Mouse (Mus musculus): ENCODE measurements around the gene Msantd2.

Msantd2 gene

GRCm38 (mm10) chr9:37488611-37489396 is at the start of gene Msantd2:
TSS of gene Msantd2 (plus strand) at chr9:37489319.
- peak; percentile 77 for DNase-seq (ENCODE audit: low read depth, low spot score)

- DNase-seq (ENCODE audit: low read depth, low spot score) = peak; percentile 58
These were observed 36.7 kb upstream of the Msantd2 start for GRCm38 (mm10) chr9:37452401-37452800.

GRCm38 (mm10) chr9:37453328-37453727 is 35.8 kb upstream of the Msantd2 start:
- DNase-seq (ENCODE audit: low read depth, low spot score) = no peak

GRCm38 (mm10) chr9:37454011-37454492 is 35.1 kb upstream of the Msantd2 start:
- no peak for DNase-seq (ENCODE audit: low read depth, low spot score)

GRCm38 (mm10) chr9:37454991-37455390 is 34.1 kb upstream of the Msantd2 start:
- DNase-seq (ENCODE audit: low read depth, low spot score) = no peak

- no peak for DNase-seq (ENCODE audit: low read depth, low spot score)
These were observed 33.3 kb upstream of the Msantd2 start for GRCm38 (mm10) chr9:37455868-37456267.

GRCm38 (mm10) chr9:37456481-37456910 is 32.6 kb upstream of the Msantd2 start:
- peak; percentile 58 for DNase-seq (ENCODE audit: low read depth, low spot score)

GRCm38 (mm10) chr9:37457151-37457550 is 32.0 kb upstream of the Msantd2 start:
- DNase-seq (ENCODE audit: low read depth, low spot score) = no peak

- DNase-seq (ENCODE audit: low read depth, low spot score) = no peak
These were observed 29.5 kb upstream of the Msantd2 start for GRCm38 (mm10) chr9:37459665-37460042.

GRCm38 (mm10) chr9:37460043-37460960 is 28.8 kb upstream of the Msantd2 start:
- DNase-seq (ENCODE audit: low read depth, low spot score) = peak; percentile 45

GRCm38 (mm10) chr9:37460961-37461340 is 28.2 kb upstream of the Msantd2 start:
- no peak for DNase-seq (ENCODE audit: low read depth, low spot score)

GRCm38 (mm10) chr9:37461571-37461970 is 27.5 kb upstream of the Msantd2 start:
- DNase-seq (ENCODE audit: low read depth, low spot score) = no peak

- peak; percentile 62 for DNase-seq (ENCODE audit: low read depth, low spot score)
These were observed 26.4 kb upstream of the Msantd2 start for GRCm38 (mm10) chr9:37462764-37463163.

GRCm38 (mm10) chr9:37473611-37474125 is 15.5 kb upstream of the Msantd2 start:
- no peak for DNase-seq (ENCODE audit: low read depth, low spot score)

GRCm38 (mm10) chr9:37474923-37475322 is 14.2 kb upstream of the Msantd2 start:
- no peak for DNase-seq (ENCODE audit: low read depth, low spot score)

- DNase-seq (ENCODE audit: low read depth, low spot score) = peak; percentile 92
These were observed 4.0 kb upstream of the Msantd2 start for GRCm38 (mm10) chr9:37485146-37485545.

- DNase-seq (ENCODE audit: low read depth, low spot score) = no peak
These were observed 1.1 kb upstream of the Msantd2 start for GRCm38 (mm10) chr9:37488041-37488440.

- DNase-seq (ENCODE audit: low read depth, low spot score) = peak; percentile 64
These were observed 464 bp downstream of the Msantd2 start for GRCm38 (mm10) chr9:37489446-37490120.

- DNase-seq (ENCODE audit: low read depth, low spot score) = no peak
These were observed 6.6 kb downstream of the Msantd2 start for GRCm38 (mm10) chr9:37495761-37496160.

- DNase-seq (ENCODE audit: low read depth, low spot score) = no peak
These were observed 7.2 kb downstream of the Msantd2 start for GRCm38 (mm10) chr9:37496325-37496724.

GRCm38 (mm10) chr9:37500201-37500600 is 11.1 kb downstream of the Msantd2 start:
- no peak for DNase-seq (ENCODE audit: low read depth, low spot score)

- no peak for DNase-seq (ENCODE audit: low read depth, low spot score)
These were observed 12.1 kb downstream of the Msantd2 start for GRCm38 (mm10) chr9:37501170-37501569.

All from ES-CJ7 (cell line).